Mouse (Mus musculus): ENCODE data around the gene Med9. TPM values are rescaled to one million over a fixed set of nuclear protein-coding genes. Genes with fewer than 3 reads are reported as not detected.
"Not testable (repeated sequence)": the region's sequence is repeated elsewhere in the genome, so short reads cannot be mapped to it uniquely, and the experiment has no call there.

Med9 gene
- polyA plus RNA-seq, 1 experiment from 2014 or later = 32.4 TPM

GRCm38 (mm10) chr11:59921265-59921664 lies 26.7 kb upstream of the Med9 start:
- 25% methylated on average over 7 of the region's 7 CpGs for WGBS
- Histone ChIP-seq H3K9ac (no peak overlapping the region), H3K4me3 (no peak overlapping the region), H3K4me2 (no peak overlapping the region), H3K9me3 (no peaks in the 10 kb centered on the region), H3K4me1 (no peaks in the 10 kb centered on the region), H3K27me3 (replicated peaks) (no peaks in the 10 kb centered on the region), H3K27ac (no peak overlapping the region), H3K36me3 (replicated peaks) (no peaks in the 10 kb centered on the region)
- no peak for ATAC-seq (replicated peaks)

- Histone ChIP-seq H3K4me1 (peaks cover 6% of the 10 kb centered on the region; the same call in 1 of the 2 replicates), H3K9ac (no peak overlapping the region), H3K4me3 (no peak overlapping the region), H3K27ac (no peak overlapping the region), H3K27me3 (replicated peaks) (no peaks in the 10 kb centered on the region), H3K4me2 (no peak overlapping the region), H3K36me3 (replicated peaks) (no peaks in the 10 kb centered on the region), H3K9me3 (no peaks in the 10 kb centered on the region)
- ATAC-seq (replicated peaks) = no peak
- 36% methylated on average over 4 of the region's 4 CpGs for WGBS
These were observed 18.0 kb upstream of the Med9 start for GRCm38 (mm10) chr11:59930031-59930430.

GRCm38 (mm10) chr11:59932560-59933337 lies 15.3 kb upstream of the Med9 start:
- Histone ChIP-seq H3K9me3 (no peaks in the 10 kb centered on the region), H3K36me3 (replicated peaks) (no peaks in the 10 kb centered on the region), H3K4me1 (peaks cover 6% of the 10 kb centered on the region; the same call in 1 of the 2 replicates), H3K27ac (no peak overlapping the region), H3K4me3 (no peak overlapping the region), H3K4me2 (no peak overlapping the region), H3K9ac (no peak overlapping the region), H3K27me3 (replicated peaks) (no peaks in the 10 kb centered on the region)
- no peak for ATAC-seq (replicated peaks)
- WGBS = 71% methylated on average over 9 of the region's 9 CpGs

- ATAC-seq (replicated peaks) = 0 out of 2 replicates have a peak, but pooled peaks have one; percentile 48
- no peak overlapping the region for H3K4me2 ChIP-seq
- no peaks in the 10 kb centered on the region for H3K36me3 ChIP-seq (replicated peaks)
- WGBS = 31% methylated on average over 12 of the region's 12 CpGs
- peak overlapping the region; percentile 56 for H3K27ac ChIP-seq
- H3K4me1 ChIP-seq = peaks cover 6% of the 10 kb centered on the region; the same call in 1 of the 2 replicates
- no peaks in the 10 kb centered on the region for H3K9me3 ChIP-seq
- no peak overlapping the region for H3K4me3 ChIP-seq
- H3K9ac ChIP-seq = no peak overlapping the region
- no peaks in the 10 kb centered on the region for H3K27me3 ChIP-seq (replicated peaks)
These were observed 14.1 kb upstream of the Med9 start for GRCm38 (mm10) chr11:59933943-59934342.

GRCm38 (mm10) chr11:59937023-59937422 lies 11.0 kb upstream of the Med9 start:
- ATAC-seq (replicated peaks) = no peak
- no peak overlapping the region for H3K27ac ChIP-seq
- WGBS = 60% methylated on average over 3 of the region's 3 CpGs

GRCm38 (mm10) chr11:59937615-59938014 lies 10.4 kb upstream of the Med9 start:
- H3K9me3 ChIP-seq = no peaks in the 10 kb centered on the region
- 43% methylated on average over 2 of the region's 2 CpGs for WGBS
- no peak overlapping the region for H3K27ac ChIP-seq
- no peaks in the 10 kb centered on the region for H3K27me3 ChIP-seq (replicated peaks)
- H3K9ac ChIP-seq = no peak overlapping the region
- no peaks in the 10 kb centered on the region for H3K36me3 ChIP-seq (replicated peaks)
- H3K4me3 ChIP-seq = no peak overlapping the region
- H3K4me1 ChIP-seq = peaks cover 6% of the 10 kb centered on the region; the same call in 1 of the 2 replicates
- no peak overlapping the region for H3K4me2 ChIP-seq
- no peak for ATAC-seq (replicated peaks)

More at GRCm38 (mm10) chr11:59937023-59937422, 11.0 kb upstream of the Med9 start:
- no peak overlapping the region for H3K9ac ChIP-seq
- H3K9me3 ChIP-seq = no peaks in the 10 kb centered on the region
- H3K4me2 ChIP-seq = no peak overlapping the region
- peaks cover 6% of the 10 kb centered on the region; the same call in 1 of the 2 replicates for H3K4me1 ChIP-seq
- no peak overlapping the region for H3K4me3 ChIP-seq
- H3K36me3 ChIP-seq (replicated peaks) = no peaks in the 10 kb centered on the region
- H3K27me3 ChIP-seq (replicated peaks) = no peaks in the 10 kb centered on the region

GRCm38 (mm10) chr11:59939821-59940220 lies 8.2 kb upstream of the Med9 start:
- Histone ChIP-seq H3K27ac (no peak overlapping the region), H3K4me3 (no peak overlapping the region), H3K4me2 (no peak overlapping the region), H3K9me3 (no peaks in the 10 kb centered on the region), H3K27me3 (replicated peaks) (no peaks in the 10 kb centered on the region), H3K9ac (no peak overlapping the region), H3K4me1 (no peaks in the 10 kb centered on the region), H3K36me3 (replicated peaks) (no peaks in the 10 kb centered on the region)
- WGBS = 77% methylated on average over 1 of the region's 1 CpGs
- no peak for ATAC-seq (replicated peaks)

GRCm38 (mm10) chr11:59940645-59941044 lies 7.4 kb upstream of the Med9 start:
- Histone ChIP-seq H3K4me2 (no peak overlapping the region), H3K4me3 (no peak overlapping the region), H3K9ac (no peak overlapping the region), H3K36me3 (replicated peaks) (no peaks in the 10 kb centered on the region), H3K27me3 (replicated peaks) (no peaks in the 10 kb centered on the region), H3K27ac (no peak overlapping the region), H3K4me1 (no peaks in the 10 kb centered on the region), H3K9me3 (no peaks in the 10 kb centered on the region)
- 73% methylated on average over 3 of the region's 3 CpGs for WGBS
- no peak for ATAC-seq (replicated peaks)

GRCm38 (mm10) chr11:59941391-59941790 lies 6.6 kb upstream of the Med9 start:
- WGBS = 7% methylated on average over 3 of the region's 3 CpGs
- Histone ChIP-seq H3K4me3 (no peak overlapping the region), H3K9me3 (no peaks in the 10 kb centered on the region), H3K27me3 (replicated peaks) (no peaks in the 10 kb centered on the region), H3K27ac (no peak overlapping the region), H3K4me2 (no peak overlapping the region), H3K9ac (no peak overlapping the region), H3K4me1 (no peaks in the 10 kb centered on the region), H3K36me3 (replicated peaks) (no peaks in the 10 kb centered on the region)
- no peak for ATAC-seq (replicated peaks)

GRCm38 (mm10) chr11:59944855-59945254 lies 3.2 kb upstream of the Med9 start:
- not testable (repeated sequence) for H3K9ac ChIP-seq; H3K4me2 ChIP-seq; ATAC-seq (replicated peaks); H3K4me3 ChIP-seq; H3K27me3 ChIP-seq (replicated peaks); H3K9me3 ChIP-seq; H3K27ac ChIP-seq; H3K36me3 ChIP-seq (replicated peaks)
- WGBS = 84% methylated on average over 10 of the region's 10 CpGs
- peaks cover 18% of the 10 kb centered on the region for H3K4me1 ChIP-seq

GRCm38 (mm10) chr11:59948401-59948767 lies 378 bp downstream of the Med9 start:
- Histone ChIP-seq H3K4me1 (peaks cover 18% of the 10 kb centered on the region), H3K27ac (peak overlapping the region; percentile 81), H3K9ac (peak overlapping the region; percentile 90), H3K4me2 (peak overlapping the region; percentile 54), H3K36me3 (replicated peaks) (no peaks in the 10 kb centered on the region), H3K27me3 (replicated peaks) (no peaks in the 10 kb centered on the region), H3K4me3 (peak overlapping the region; percentile 71), H3K9me3 (no peaks in the 10 kb centered on the region)
- peak; percentile 69 for ATAC-seq (replicated peaks)
- WGBS = 2% methylated on average over 16 of the region's 16 CpGs

GRCm38 (mm10) chr11:59952892-59953291 lies 4.9 kb downstream of the Med9 start:
- Histone ChIP-seq H3K4me1 (peaks cover 9% of the 10 kb centered on the region), H3K4me3 (no peak overlapping the region), H3K27ac (no peak overlapping the region), H3K9me3 (no peaks in the 10 kb centered on the region), H3K4me2 (no peak overlapping the region), H3K27me3 (replicated peaks) (no peaks in the 10 kb centered on the region), H3K36me3 (replicated peaks) (no peaks in the 10 kb centered on the region), H3K9ac (no peak overlapping the region)
- 89% methylated on average over 14 of the region's 14 CpGs for WGBS
- ATAC-seq (replicated peaks) = no peak

GRCm38 (mm10) chr11:59956749-59957148 lies 8.7 kb downstream of the Med9 start:
- no peak for ATAC-seq (replicated peaks)
- Histone ChIP-seq H3K27ac (no peak overlapping the region), H3K9me3 (no peaks in the 10 kb centered on the region), H3K4me3 (no peak overlapping the region), H3K4me2 (no peak overlapping the region), H3K27me3 (replicated peaks) (no peaks in the 10 kb centered on the region), H3K4me1 (no peaks in the 10 kb centered on the region), H3K36me3 (replicated peaks) (no peaks in the 10 kb centered on the region), H3K9ac (no peak overlapping the region)
- WGBS = 90% methylated on average over 6 of the region's 6 CpGs

Measured in midbrain, embryonic 15.5 days (tissue).